Mouse (Mus musculus): ENCODE data around the gene Ppp1r1c.

Ppp1r1c gene

DNA sequence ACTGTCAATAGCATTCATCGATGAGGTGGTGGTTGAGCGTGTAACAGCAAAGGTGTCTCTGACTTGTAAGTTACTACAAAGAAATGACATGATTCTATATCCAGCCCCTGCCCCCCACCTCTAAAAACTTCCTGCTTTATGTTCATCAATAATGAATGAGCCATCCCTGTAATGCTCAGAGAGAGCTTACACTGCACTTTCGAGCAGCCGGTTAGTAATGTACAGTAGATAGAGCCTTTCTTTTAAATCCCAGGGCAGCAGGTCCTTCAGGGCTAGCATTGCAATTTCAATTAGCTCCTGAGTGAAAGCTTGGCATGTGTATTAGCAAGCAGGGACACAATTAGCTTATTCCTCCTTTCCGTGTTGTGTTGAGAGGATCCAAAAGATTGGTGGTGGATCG, at the start of gene Ppp1r1c:
Gene Ppp1r1c (plus strand): TSS at position 206 of the 400 bp plus-strand sequence.
- no peak for DNase-seq (ENCODE audit: low spot score in 2 of 2)

DNA sequence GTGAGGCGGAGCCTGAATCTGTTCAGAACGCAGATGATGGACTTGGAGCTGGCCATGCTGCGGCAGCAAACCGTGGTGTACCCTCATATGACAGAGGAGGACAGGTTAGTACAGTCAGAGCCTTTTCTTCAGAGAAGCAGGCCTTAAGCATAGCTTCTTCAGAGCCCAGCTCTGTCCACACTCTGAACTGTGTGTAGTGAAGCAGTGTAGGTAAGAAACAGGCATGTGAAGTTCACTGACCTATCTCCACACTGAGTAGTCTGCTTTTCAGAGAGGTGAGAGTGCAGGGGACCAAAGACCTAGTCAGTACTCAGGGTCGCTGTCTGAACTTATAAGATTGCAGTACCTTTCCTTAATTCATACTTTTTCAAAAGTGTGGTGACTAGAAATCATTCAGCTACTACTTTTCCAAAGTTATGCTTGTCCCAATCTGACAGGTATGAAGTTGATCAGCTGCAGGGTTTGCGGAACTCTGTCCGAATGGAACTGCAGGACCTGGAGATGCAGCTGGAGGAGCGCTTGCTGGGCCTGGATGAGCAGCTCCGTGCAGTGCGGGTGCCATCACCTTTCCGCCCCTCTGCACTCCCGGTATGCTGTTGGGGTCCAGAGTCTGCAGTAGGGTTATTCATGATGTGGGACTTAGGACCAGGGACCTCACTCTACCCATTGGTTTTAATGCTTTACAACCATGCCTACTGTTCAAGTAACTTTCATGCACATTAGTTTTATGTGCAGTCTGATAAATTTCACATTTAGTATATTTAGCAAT, 47.0 kb upstream of the Ppp1r1c start:
- no peak for DNase-seq (ENCODE audit: low spot score in 2 of 2)

DNA sequence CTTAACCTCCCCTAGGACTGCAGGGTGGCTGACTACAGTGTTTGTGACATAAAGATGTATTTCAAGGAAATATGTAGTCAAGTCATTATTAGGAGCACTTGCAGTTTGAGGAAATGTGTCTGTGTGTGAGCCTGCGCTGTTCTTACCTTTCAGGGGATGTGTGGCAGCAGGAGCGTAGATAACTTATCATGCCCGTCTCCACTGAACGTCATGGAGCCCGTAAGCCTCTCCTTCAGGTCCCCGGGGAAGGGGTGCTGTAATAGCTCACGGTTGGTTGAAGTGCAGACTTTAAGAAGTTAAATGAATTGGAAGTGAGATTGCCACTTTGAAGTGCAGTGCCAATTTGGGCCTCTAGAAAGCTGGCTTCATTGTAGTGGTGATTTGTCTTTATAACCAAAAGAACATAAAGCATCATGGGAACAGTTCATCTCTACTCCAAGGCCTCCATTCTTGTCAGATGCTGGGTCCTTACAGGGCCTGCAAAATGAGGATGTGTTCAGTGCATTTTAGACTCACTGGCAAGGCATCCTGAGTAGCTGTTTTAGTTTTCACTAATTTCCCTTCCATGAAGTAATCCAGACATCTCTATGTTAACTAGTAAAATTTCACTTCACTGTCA, 46.0 kb upstream of the Ppp1r1c start:
- DNase-seq (ENCODE audit: low spot score in 2 of 2) = no peak

DNA sequence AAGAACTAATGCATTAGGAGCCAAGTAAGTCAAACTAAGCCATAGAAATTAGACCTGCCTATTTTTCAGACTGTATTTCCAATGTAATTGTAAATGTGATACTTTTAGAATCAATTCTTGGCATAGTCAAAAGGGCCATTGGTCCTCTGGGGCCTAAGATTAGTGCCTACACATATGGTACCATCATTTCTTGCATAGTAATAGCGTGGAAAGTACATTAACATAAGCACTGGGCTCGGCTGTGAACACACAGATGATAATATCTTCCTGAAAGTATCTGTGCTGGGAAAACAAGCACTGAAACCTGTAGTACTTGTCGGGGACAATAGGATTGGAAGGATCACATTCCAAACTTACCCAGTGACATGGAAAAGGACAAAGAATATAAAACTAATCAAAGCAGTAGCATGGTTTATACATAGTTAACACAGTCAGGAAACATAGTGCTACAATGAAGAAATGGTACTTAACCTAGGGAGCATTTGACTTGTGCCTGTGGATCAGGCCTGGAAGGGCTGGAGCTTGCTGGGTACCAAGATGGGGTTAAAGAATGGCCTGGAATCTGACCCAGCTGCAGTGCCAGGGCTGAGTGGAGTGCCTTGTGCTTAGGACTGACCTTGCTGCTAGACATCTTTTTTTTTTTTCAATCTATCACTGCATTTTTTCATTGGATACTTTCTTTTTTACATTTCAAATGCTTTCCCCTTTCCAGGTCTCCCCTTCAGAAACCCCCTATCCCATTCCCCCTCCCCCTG, 42.9 kb upstream of the Ppp1r1c start:
- no peak for DNase-seq (ENCODE audit: low spot score in 2 of 2)

DNA sequence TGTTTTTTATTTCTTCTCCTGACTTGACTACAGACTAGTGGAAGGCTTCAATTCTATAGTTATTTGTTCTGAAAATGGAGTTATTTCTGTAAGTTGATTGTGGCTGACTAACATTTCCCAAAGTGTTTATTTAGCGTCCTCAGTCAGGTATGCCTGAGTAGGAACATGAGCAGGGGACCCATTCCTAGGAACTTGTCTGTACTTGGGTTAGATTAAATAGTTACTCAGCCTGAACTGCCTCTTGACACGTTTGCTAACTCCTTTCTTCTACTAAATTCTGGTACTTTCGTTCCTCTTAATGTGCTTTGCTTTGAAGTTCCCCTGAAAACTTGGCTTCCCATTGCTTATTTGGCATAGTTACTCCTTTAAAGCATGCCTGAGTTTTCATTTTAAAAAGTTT, 42.1 kb upstream of the Ppp1r1c start:
- DNase-seq (ENCODE audit: low spot score in 2 of 2) = no peak

DNA sequence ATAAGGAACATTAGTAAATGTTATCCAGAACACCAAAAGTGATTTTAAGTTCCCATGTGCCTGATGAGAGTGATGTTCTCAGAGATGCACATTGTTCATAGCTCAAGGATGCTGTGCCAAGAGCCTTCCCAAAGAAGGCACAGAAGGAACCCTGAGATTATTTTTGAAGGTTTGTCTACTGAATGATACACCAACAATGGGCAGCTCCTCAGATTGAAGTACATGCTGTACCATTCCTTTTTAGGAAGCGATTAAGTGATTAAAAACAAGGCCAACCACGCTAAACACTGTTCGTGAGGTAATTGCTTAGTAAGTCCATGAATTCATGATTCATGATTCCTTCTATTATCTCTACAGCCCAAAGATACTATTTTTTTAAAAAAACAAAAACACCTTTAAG, 32.3 kb upstream of the Ppp1r1c start:
- DNase-seq (ENCODE audit: low spot score in 2 of 2) = no peak

- no peak for DNase-seq (ENCODE audit: low spot score in 2 of 2)
Measured at GRCm38 (mm10) chr2:79677663-79678257, 29.8 kb upstream of the Ppp1r1c start.

DNA sequence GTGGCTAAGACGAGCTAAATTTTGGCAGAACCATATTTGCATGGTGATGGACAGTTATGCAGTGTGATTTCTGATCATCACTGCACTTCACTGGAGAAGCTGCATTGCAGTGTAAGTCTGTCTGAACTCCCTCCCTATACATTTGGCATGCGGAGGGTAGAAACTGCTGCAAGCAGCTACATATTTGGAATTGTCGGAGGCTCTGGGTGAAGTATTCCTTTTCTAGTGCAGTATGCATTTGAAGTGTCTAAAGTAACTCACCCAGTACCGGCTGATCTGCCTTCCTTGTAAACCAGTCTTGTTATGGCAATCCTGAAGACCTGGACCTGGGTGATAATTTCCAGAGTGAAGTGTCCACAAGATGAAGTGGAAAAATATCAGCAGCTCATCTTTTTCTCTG, 25.9 kb upstream of the Ppp1r1c start:
- DNase-seq (ENCODE audit: low spot score in 2 of 2) = no peak

DNA sequence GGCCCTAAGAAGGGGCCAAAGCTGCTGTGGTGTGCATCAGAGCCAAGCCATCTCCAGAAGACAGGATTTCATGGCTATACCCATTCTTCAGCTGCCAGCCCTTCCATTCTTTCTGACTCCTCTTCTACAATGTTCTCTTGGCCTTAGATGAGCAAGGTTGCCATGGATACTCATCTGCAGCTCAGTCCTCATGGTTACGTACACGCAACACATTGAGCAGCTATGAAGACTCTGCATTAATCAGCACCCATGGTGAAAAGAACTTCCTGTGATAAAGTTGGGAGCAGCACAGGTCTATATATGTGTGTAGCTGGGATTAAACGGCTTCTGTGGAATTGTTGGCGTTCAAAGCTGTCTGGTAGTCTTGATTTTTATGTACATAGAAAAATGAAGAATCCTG, 24.3 kb upstream of the Ppp1r1c start:
- DNase-seq (ENCODE audit: low spot score in 2 of 2) = no peak

GRCm38 (mm10) chr2:79690838-79691237, 16.7 kb upstream of the Ppp1r1c start:
- no peak for DNase-seq (ENCODE audit: low spot score in 2 of 2)

GRCm38 (mm10) chr2:79695190-79695589, 12.4 kb upstream of the Ppp1r1c start:
- no peak for DNase-seq (ENCODE audit: low spot score in 2 of 2)

DNA sequence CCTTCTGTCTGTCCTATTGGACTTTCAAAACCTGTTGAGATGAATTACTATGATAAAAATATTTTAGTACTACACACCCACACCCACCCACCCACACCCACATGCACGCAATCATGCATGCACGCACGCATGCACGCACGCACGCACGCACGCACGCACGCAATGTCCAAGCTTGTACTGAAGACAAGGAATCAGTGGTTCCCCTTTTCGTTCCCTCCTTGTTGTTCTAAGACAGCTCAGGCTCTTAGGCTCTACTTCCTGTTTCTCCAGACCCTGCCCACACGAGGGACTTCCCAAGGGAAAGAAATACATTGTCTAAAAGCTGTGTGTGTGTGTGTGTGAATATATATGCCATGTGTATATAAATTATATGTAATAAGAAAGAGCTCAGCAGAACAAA, 11.6 kb upstream of the Ppp1r1c start:
- no peak for DNase-seq (ENCODE audit: low spot score in 2 of 2)

- DNase-seq (ENCODE audit: low spot score in 2 of 2) = no peak
Measured at GRCm38 (mm10) chr2:79696478-79697230, 10.9 kb upstream of the Ppp1r1c start.

GRCm38 (mm10) chr2:79698166-79698565, 9.4 kb upstream of the Ppp1r1c start:
- DNase-seq (ENCODE audit: low spot score in 2 of 2) = no peak

DNA sequence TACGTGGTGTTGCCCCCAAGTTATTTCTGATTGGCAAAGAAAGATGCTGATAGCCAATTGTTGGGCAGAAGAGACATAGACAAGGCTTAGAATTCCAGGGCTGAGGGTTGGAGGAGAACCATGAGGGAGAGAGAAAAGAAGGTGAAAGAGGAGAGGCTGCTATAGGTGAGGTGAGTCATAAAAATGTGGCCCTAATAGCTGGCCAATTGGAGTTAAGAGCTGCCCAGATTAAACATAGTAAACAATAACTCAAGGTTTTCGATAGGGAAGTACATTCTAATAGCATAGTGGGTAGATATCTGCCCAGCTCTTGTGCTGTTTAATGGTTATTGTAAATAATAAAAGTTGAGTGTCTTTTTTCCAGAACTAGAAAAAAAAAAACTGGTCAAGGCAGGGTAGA, 2.8 kb upstream of the Ppp1r1c start:
- DNase-seq (ENCODE audit: low spot score in 2 of 2) = no peak

DNA sequence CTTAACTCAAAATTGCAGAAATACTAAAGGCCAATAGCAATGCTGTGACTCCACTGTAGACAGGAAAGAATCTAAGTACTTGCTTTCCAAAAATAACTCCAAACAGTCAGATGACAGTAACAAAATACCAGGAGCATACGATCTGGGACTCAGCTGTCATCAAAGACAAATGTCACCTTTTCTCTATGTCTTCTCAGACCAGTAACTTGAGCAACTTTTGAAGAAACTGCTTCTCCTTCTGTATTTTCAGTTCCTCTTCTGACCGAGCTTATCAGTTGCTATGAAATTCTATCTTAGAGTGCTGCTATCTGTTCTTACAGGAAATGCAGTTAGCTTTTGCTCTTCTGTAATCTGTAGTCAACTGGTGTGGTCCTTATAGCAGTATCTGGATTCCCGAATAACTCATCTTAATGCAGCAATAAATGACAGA, 6.1 kb downstream of the Ppp1r1c start:
- no peak for DNase-seq (ENCODE audit: low spot score in 2 of 2)

GRCm38 (mm10) chr2:79714745-79715144, 7.2 kb downstream of the Ppp1r1c start:
- no peak for DNase-seq (ENCODE audit: low spot score in 2 of 2)

- no peak for DNase-seq (ENCODE audit: low spot score in 2 of 2)
Measured at GRCm38 (mm10) chr2:79715925-79716324, 8.3 kb downstream of the Ppp1r1c start.

DNA sequence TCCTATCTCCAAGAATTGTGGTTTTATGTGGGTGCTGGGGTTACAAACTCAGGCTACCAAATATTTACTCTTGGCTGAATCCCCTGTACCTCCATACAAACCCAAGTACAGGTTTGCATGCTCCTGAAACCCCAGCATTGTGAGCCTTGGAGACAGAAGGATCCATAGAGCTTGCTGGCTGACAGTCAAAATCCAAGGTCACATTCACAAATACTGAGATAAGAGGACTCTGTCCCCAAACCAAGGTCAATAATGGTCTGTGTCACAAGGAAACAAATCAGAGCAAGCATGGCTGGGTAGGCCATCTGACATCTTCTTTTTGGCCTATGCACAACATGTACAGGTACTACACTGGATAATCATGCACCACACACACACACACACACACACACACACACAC, 10.3 kb downstream of the Ppp1r1c start:
- DNase-seq (ENCODE audit: low spot score in 2 of 2) = no peak

DNA sequence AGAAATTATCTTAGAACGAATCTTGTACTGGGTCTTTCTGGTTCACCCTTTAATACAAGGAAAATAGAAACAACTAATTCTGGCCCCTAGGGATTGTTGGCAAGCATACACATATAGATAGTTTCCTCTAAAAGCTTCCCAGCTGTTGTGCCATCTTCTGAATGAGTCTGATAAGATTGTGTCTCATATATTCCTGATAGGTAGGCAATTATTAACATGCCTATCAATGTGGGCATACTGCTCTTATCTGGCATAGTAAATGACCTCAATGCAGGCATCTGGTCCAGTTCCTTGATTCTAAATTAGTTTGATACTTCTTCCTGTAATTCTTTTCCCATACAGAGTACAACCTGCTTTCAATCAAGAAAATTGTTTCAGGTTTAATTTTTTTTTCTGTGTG, 14.8 kb downstream of the Ppp1r1c start:
- DNase-seq (ENCODE audit: low spot score in 2 of 2) = no peak

DNA sequence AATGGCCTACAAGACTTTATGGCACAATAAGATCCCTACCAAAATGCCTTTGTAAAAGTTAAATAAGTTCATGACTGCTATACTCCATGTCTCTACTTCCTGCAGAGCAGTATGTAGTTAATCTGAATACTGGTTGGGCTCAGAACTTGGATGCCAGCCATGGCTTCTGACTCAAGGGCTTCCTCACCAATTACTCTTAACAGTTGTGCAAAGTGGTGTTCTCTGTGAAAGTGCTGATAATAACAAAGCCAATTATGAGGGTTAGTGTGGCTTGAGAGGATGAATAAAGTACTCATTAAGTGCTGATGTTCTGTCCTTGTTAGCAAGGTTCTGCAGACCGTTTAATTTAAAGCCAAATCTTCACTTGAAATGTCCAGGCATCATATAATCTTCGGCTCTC, 31.4 kb downstream of the Ppp1r1c start:
- DNase-seq (ENCODE audit: low spot score in 2 of 2) = peak in 1 of 2 experiments; percentile 17

DNA sequence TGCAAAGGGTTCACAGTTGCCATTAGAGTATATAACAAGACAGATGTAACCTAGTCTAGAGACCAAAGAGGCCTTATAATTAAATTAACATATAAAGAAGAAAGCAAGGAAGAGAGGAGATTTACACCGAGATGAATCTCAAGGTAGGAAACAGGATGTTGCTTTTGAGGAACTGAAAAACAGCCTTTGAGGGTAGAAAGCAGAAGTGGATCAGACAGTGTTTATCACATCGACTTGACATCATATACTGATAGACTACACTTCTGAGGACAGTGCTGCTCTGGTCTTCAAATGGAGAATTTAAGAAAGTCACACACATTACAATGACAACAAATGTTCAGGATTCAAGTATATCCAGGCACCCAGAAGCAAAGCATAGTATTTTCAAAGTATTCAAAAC, 34.4 kb downstream of the Ppp1r1c start:
- DNase-seq (ENCODE audit: low spot score in 2 of 2) = no peak

All from urinary bladder, postnatal 4 days (tissue).